Mouse (Mus musculus) testis, adult 2 months (tissue): Measurements from ENCODE around the gene March1. TPM values are rescaled to one million over a fixed set of nuclear protein-coding genes. Genes with fewer than 3 reads are reported as not detected.

ENCODE experiments used
- H3K27ac ChIP-seq: fragments of 200-500 bp; 2 replicates; pipeline ENCODE4 v1.5.1; 2012; ENCODE audit warnings: low read depth, low read length; ENCODE audit not compliant: control insufficient read depth, insufficient read depth
- H3K27me3 ChIP-seq: fragments of 200-500 bp; 2 replicates; pipeline ENCODE4 v1.6.1; 2012; ENCODE audit warnings: mild to moderate bottlenecking, low read length, moderate library complexity; ENCODE audit not compliant: control insufficient read depth, insufficient read depth
- H3K36me3 ChIP-seq: fragments of 200-500 bp; 2 replicates; pipeline ENCODE4 v1.6.1; 2012; ENCODE audit warnings: mild to moderate bottlenecking, low read length; ENCODE audit not compliant: control insufficient read depth, insufficient read depth
- H3K4me1 ChIP-seq: fragments of 200-500 bp; 2 replicates; pipeline ENCODE4 v1.6.1; 2012; ENCODE audit warnings: low read length; ENCODE audit not compliant: control insufficient read depth, insufficient read depth
- H3K4me3 ChIP-seq: fragments of 200-500 bp; 2 replicates; pipeline ENCODE4 v1.5.1; 2012; ENCODE audit warnings: low read depth, mild to moderate bottlenecking, low read length, moderate library complexity, mixed read lengths; ENCODE audit not compliant: control insufficient read depth
- CTCF ChIP-seq: fragments of 200-500 bp; IDR thresholded peaks from 2 replicates; pipeline ENCODE4 v1.5.1; 2012; ENCODE audit warnings: low read depth, mild to moderate bottlenecking, inconsistent platforms, low read length, moderate library complexity; ENCODE audit not compliant: control insufficient read depth, insufficient read depth, insufficient replicate concordance
- POLR2A ChIP-seq: fragments of 200-500 bp; IDR thresholded peaks from 2 replicates; pipeline ENCODE4 v1.6.1; 2012; ENCODE audit warnings: low read depth, mild to moderate bottlenecking, inconsistent platforms, low read length, moderate library complexity; ENCODE audit not compliant: control insufficient read depth
- polyA plus RNA-seq: library from polyadenylated mRNA; depleted of rRNA; stranded (reverse); fragments of >200 nt; gene quantifications from 2 replicates; pipeline ENCODE4 v1.2.3, GENCODE M21; 2012

March1 gene
- polyA plus RNA-seq, 1 experiment, result 0.07 TPM

- no peak for TF ChIP-seq POLR2A
- no peak for TF ChIP-seq CTCF
- Histone ChIP-seq H3K27ac (no peak overlapping the region), H3K27me3 (no peaks in the 10 kb centered on the region), H3K4me1 (no peaks in the 10 kb centered on the region), H3K36me3 (no peaks in the 10 kb centered on the region), H3K4me3 (no peak overlapping the region)
Observed at GRCm38 (mm10) chr8:66167405-66168173, 549.9 kb downstream of the March1 start.

GRCm38 (mm10) chr8:66179336-66179735, 561.6 kb downstream of the March1 start:
- no peak overlapping the region for H3K4me3 ChIP-seq
- no peaks in the 10 kb centered on the region for H3K36me3 ChIP-seq
- H3K27ac ChIP-seq, result no peak overlapping the region
- no peaks in the 10 kb centered on the region for H3K4me1 ChIP-seq
- H3K27me3 ChIP-seq, result no peaks in the 10 kb centered on the region
- TF ChIP-seq POLR2A (no peak), CTCF (no peak)

- no peak for TF ChIP-seq CTCF
- TF ChIP-seq POLR2A, result no peak
- no peaks in the 10 kb centered on the region for H3K36me3 ChIP-seq
- no peaks in the 10 kb centered on the region for H3K27me3 ChIP-seq
- no peak overlapping the region for H3K4me3 ChIP-seq
- no peaks in the 10 kb centered on the region for H3K4me1 ChIP-seq
- H3K27ac ChIP-seq, result no peak overlapping the region
Observed at GRCm38 (mm10) chr8:66181265-66181664, 563.6 kb downstream of the March1 start.

GRCm38 (mm10) chr8:66182257-66182656, 564.6 kb downstream of the March1 start:
- TF ChIP-seq CTCF, result no peak
- TF ChIP-seq POLR2A, result no peak
- no peaks in the 10 kb centered on the region for H3K4me1 ChIP-seq

GRCm38 (mm10) chr8:66183454-66183853, 565.8 kb downstream of the March1 start:
- no peak for TF ChIP-seq CTCF
- no peak for TF ChIP-seq POLR2A
- Histone ChIP-seq H3K4me3 (no peak overlapping the region), H3K4me1 (no peaks in the 10 kb centered on the region), H3K27ac (no peak overlapping the region), H3K36me3 (no peaks in the 10 kb centered on the region), H3K27me3 (no peaks in the 10 kb centered on the region)

More at GRCm38 (mm10) chr8:66182257-66182656, 564.6 kb downstream of the March1 start:
- H3K36me3 ChIP-seq, result no peaks in the 10 kb centered on the region
- H3K4me3 ChIP-seq, result no peak overlapping the region
- H3K27me3 ChIP-seq, result no peaks in the 10 kb centered on the region
- H3K27ac ChIP-seq, result no peak overlapping the region

GRCm38 (mm10) chr8:66185226-66185625, 567.5 kb downstream of the March1 start:
- Histone ChIP-seq H3K4me1 (no peaks in the 10 kb centered on the region), H3K27ac (no peak overlapping the region), H3K36me3 (no peaks in the 10 kb centered on the region), H3K4me3 (no peak overlapping the region), H3K27me3 (no peaks in the 10 kb centered on the region)
- TF ChIP-seq POLR2A (no peak), CTCF (no peak)

GRCm38 (mm10) chr8:66194416-66194815, 576.7 kb downstream of the March1 start:
- Histone ChIP-seq H3K4me3 (no peak overlapping the region), H3K27ac (no peak overlapping the region), H3K36me3 (no peaks in the 10 kb centered on the region), H3K27me3 (no peaks in the 10 kb centered on the region), H3K4me1 (no peaks in the 10 kb centered on the region)
- TF ChIP-seq POLR2A (no peak), CTCF (no peak)
